Mouse (Mus musculus): ENCODE data around the gene Zfp655. TPM values are rescaled to one million over a fixed set of nuclear protein-coding genes. Genes with fewer than 3 reads are reported as not detected.

Gene Zfp655
- polyA plus RNA-seq, 1 experiment from 2014 or later, result 43.4 TPM

Other genes starting within 250 kb of the Zfp655 start
- not detected in 2 replicates for gene Gm4871, start 199.0 kb upstream of the Zfp655 start, polyA plus RNA-seq (2016; fragmentation: Nextera tagmentation; extraction: Ambion mirVana)
- not detected in 2 replicates for gene 1700018F24Rik, start 188.7 kb upstream of the Zfp655 start, polyA plus RNA-seq (2016; fragmentation: Nextera tagmentation; extraction: Ambion mirVana)
- gene Arpc1a, start 147.9 kb upstream of the Zfp655 start, polyA plus RNA-seq (2016; fragmentation: Nextera tagmentation; extraction: Ambion mirVana), result 176 and 186 TPM in 2 replicates
- gene Kpna7, start 147.7 kb upstream of the Zfp655 start, polyA plus RNA-seq (2016; fragmentation: Nextera tagmentation; extraction: Ambion mirVana), result not detected in 2 replicates
- 69.2 and 82.3 TPM in 2 replicates for gene Arpc1b, start 117.5 kb upstream of the Zfp655 start, polyA plus RNA-seq (2016; fragmentation: Nextera tagmentation; extraction: Ambion mirVana)
- gene Pdap1, start 91.5 kb upstream of the Zfp655 start, polyA plus RNA-seq (2016; fragmentation: Nextera tagmentation; extraction: Ambion mirVana), result 131 and 138 TPM in 2 replicates
- 228 and 230 TPM in 2 replicates for gene Bud31, start 91.4 kb upstream of the Zfp655 start, polyA plus RNA-seq (2016; fragmentation: Nextera tagmentation; extraction: Ambion mirVana)
- 22.7 and 23.3 TPM in 2 replicates for gene Ptcd1, start 64.6 kb upstream of the Zfp655 start, polyA plus RNA-seq (2016; fragmentation: Nextera tagmentation; extraction: Ambion mirVana)
- gene Cpsf4, start 64.5 kb upstream of the Zfp655 start, polyA plus RNA-seq (2016; fragmentation: Nextera tagmentation; extraction: Ambion mirVana), result 65.1 and 65.4 TPM in 2 replicates
- 525 and 533 TPM in 2 replicates for gene Atp5j2, start 39.7 kb upstream of the Zfp655 start, polyA plus RNA-seq (2016; fragmentation: Nextera tagmentation; extraction: Ambion mirVana)
- gene Zkscan14, start 29.8 kb upstream of the Zfp655 start, polyA plus RNA-seq (2016; fragmentation: Nextera tagmentation; extraction: Ambion mirVana), result 10.9 TPM in 2 replicates
- 21.0 and 21.1 TPM in 2 replicates for gene Zkscan5, start 27.2 kb upstream of the Zfp655 start, polyA plus RNA-seq (2016; fragmentation: Nextera tagmentation; extraction: Ambion mirVana)
- gene Zscan25, start 48.8 kb downstream of the Zfp655 start, polyA plus RNA-seq (2016; fragmentation: Nextera tagmentation; extraction: Ambion mirVana), result 0.71 and 1.1 TPM in 2 replicates
- not detected in 2 replicates for gene Cyp3a57, start 113.6 kb downstream of the Zfp655 start, polyA plus RNA-seq (2016; fragmentation: Nextera tagmentation; extraction: Ambion mirVana)
- gene Cyp3a16, start 238.0 kb downstream of the Zfp655 start, polyA plus RNA-seq (2016; fragmentation: Nextera tagmentation; extraction: Ambion mirVana), result not detected in 2 replicates